ENCODE assay signal across 8 mouse cellular contexts in genomic region chr19:55218741-55219221, GRCm38 (mm10). TPM values are rescaled to one million over a fixed set of nuclear protein-coding genes. Genes with fewer than 3 reads are reported as not detected.
DNase-seq lines count a peak whose midpoint lies in the region; ATAC-seq and TF ChIP-seq lines count a peak whose summit lies in the region.

No protein-coding gene starts in this region.

- no peaks in the 10 kb centered on the region for H3K9me3 ChIP-seq in heart, embryonic 14.5 days (ENCODE audit: control insufficient read depth, low read length)
- H3K9me3 ChIP-seq in hindbrain, embryonic 15.5 days: no peaks in the 10 kb centered on the region
- no peaks in the 10 kb centered on the region for H3K9me3 ChIP-seq in midbrain, embryonic 13.5 days

- intact Hi-C loops in heart, postnatal 25 days (cut with DNase I): loop anchor here (1.0 to 2.0 kb wide), 2 partner anchors 30 to 88 kb away; no protein-coding TSS in a partner anchor
- intact Hi-C loops in gastrocnemius, postnatal 14 days (cut with DNase I; ENCODE audit: low total_unique reads): loop anchor here (2.0 kb wide), 1 partner anchor 86 kb away; no protein-coding TSS in a partner anchor

- TF ChIP-seq POLR2A in bone marrow macrophage, adult 2 months (IDR thresholded peaks at IDR 0.05; ENCODE audit: borderline replicate concordance, low read depth, low read length): no peak

- peak overlapping the region; percentile 45 to 54 for H3K4me3 ChIP-seq in heart, embryonic 14.5 days (ENCODE audit: control insufficient read depth in 1 of 2, insufficient read depth in 1 of 2, low read depth in 1 of 2, low read length in 2 of 2)
- peak overlapping the region; percentile 72 for H3K4me3 ChIP-seq in bone marrow macrophage, adult 2 months (ENCODE audit: insufficient read depth, low read length)
- peak overlapping the region; percentile 36 for H3K4me3 ChIP-seq in hindbrain, embryonic 15.5 days
- H3K4me3 ChIP-seq in midbrain, embryonic 13.5 days (replicated peaks): peak overlapping the region; percentile 42

- DNase-seq in heart, postnatal 25 days (ENCODE audit: low spot score): no peak
- DNase-seq in urinary bladder, postnatal 36 days (ENCODE audit: low spot score in 2 of 2): no peak
- no peak for DNase-seq in adrenal gland, adult (ENCODE audit: inconsistent age in 2 of 2, low spot score in 1 of 2)
- DNase-seq in gastrocnemius, postnatal 14 days: no peak

- WGBS in heart, embryonic 14.5 days: 9% methylated on average over 12 of the region's 12 CpGs
- 26% methylated on average over 12 of the region's 12 CpGs for WGBS in hindbrain, embryonic 15.5 days
- 12% methylated on average over 12 of the region's 12 CpGs for WGBS in midbrain, embryonic 13.5 days

- peak overlapping the region; percentile 81 for H3K4me2 ChIP-seq in heart, embryonic 14.5 days (ENCODE audit: low read length)
- peak overlapping the region; percentile 50 for H3K4me2 ChIP-seq in hindbrain, embryonic 15.5 days
- peak overlapping the region; percentile 58 for H3K4me2 ChIP-seq in midbrain, embryonic 13.5 days (replicated peaks)

- H3K36me3 ChIP-seq in heart, embryonic 14.5 days (ENCODE audit: control insufficient read depth, insufficient read depth, low read length): no peaks in the 10 kb centered on the region
- H3K36me3 ChIP-seq in hindbrain, embryonic 15.5 days: no peaks in the 10 kb centered on the region
- H3K36me3 ChIP-seq in midbrain, embryonic 13.5 days: no peaks in the 10 kb centered on the region

- H3K27ac ChIP-seq in heart, embryonic 14.5 days (replicated peaks in 1 of 2; ENCODE audit: control insufficient read depth in 1 of 2, insufficient read depth in 1 of 2, low read depth in 2 of 2, low read length in 2 of 2): no peak overlapping the region
- H3K27ac ChIP-seq in bone marrow macrophage, adult 2 months (ENCODE audit: insufficient read depth, low read depth, low read length): no peak overlapping the region
- H3K27ac ChIP-seq in hindbrain, embryonic 15.5 days (replicated peaks): no peak overlapping the region
- H3K27ac ChIP-seq in midbrain, embryonic 13.5 days: no peak overlapping the region

- H3K9ac ChIP-seq in heart, embryonic 14.5 days (ENCODE audit: low read length): peak overlapping the region; percentile 68
- 0 out of 2 replicates have a peak overlapping the region, but pooled peaks have one; percentile 3 for H3K9ac ChIP-seq in hindbrain, embryonic 15.5 days
- peak overlapping the region; percentile 62 for H3K9ac ChIP-seq in midbrain, embryonic 13.5 days (replicated peaks)

- ATAC-seq in heart, embryonic 14.5 days (ENCODE audit: insufficient number of reproducible peaks, insufficient read depth, low FRiP score, low read depth): no peak
- 0 out of 2 replicates have a peak, but pooled peaks have one; percentile 12 for ATAC-seq in hindbrain, embryonic 15.5 days (ENCODE audit: low FRiP score, low read depth)
- peak; percentile 70 for ATAC-seq in midbrain, embryonic 13.5 days

- no peaks in the 10 kb centered on the region for H3K27me3 ChIP-seq in heart, embryonic 14.5 days (ENCODE audit: control insufficient read depth, insufficient read depth, low read length)
- H3K27me3 ChIP-seq in hindbrain, embryonic 15.5 days: no peaks in the 10 kb centered on the region
- H3K27me3 ChIP-seq in midbrain, embryonic 13.5 days: 0 out of 2 replicates have a peak, but pooled peaks cover 4% of the 10 kb centered on the region

- H3K4me1 ChIP-seq in heart, embryonic 14.5 days (ENCODE audit: control insufficient read depth in 2 of 2, insufficient read depth in 2 of 2, low read length in 2 of 2): peaks cover 5 to 9% of the 10 kb centered on the region in 2 experiments; a peak in 2 of 4 replicates
- peaks cover 2% of the 10 kb centered on the region; the same call in 1 of the 2 replicates for H3K4me1 ChIP-seq in bone marrow macrophage, adult 2 months (ENCODE audit: control insufficient read depth, insufficient read depth, low read length)
- H3K4me1 ChIP-seq in hindbrain, embryonic 15.5 days (replicated peaks): peaks cover 5% of the 10 kb centered on the region; the same call in 1 of the 2 replicates
- H3K4me1 ChIP-seq in midbrain, embryonic 13.5 days (replicated peaks): peaks cover 14% of the 10 kb centered on the region

- no peak for TF ChIP-seq CTCF in bone marrow macrophage, adult 2 months (IDR thresholded peaks at IDR 0.05; ENCODE audit: low read depth, low read length)

RNA-seq across cellular contexts. Expression of gene Gucy2g, which starts 22.3 kb away (rescaled TPM):
- not detected in 2 replicates for polyA plus RNA-seq in heart, embryonic 14.5 days (2014; fragmentation: Nextera tagmentation; extraction: Ambion mirVana)
- total RNA-seq in heart, postnatal 25 days (2021): under 1 TPM; 0.08 to 0.10 TPM
- not detected in 2 replicates for polyA plus RNA-seq in bone marrow macrophage, adult 2 months (2012; ENCODE audit: insufficient read depth, insufficient read length, missing spikeins)
- polyA plus RNA-seq in hindbrain, embryonic 15.5 days (2015; fragmentation: Nextera tagmentation; extraction: Ambion mirVana): 0.12 TPM in 1 of 2 replicates, not detected in the other
- 0.07 TPM in 1 of 2 replicates, not detected in the other for polyA plus RNA-seq in midbrain, embryonic 13.5 days (2015; fragmentation: Nextera tagmentation; extraction: Ambion mirVana)
- total RNA-seq in gastrocnemius, postnatal 14 days (2021): under 1 TPM; 0.10 to 0.24 TPM

RNA-seq across cellular contexts. Expression of gene Acsl5, which starts 33.0 kb away (rescaled TPM):
- 30.7 and 31.6 TPM in 2 replicates for polyA plus RNA-seq in heart, embryonic 14.5 days (2014; fragmentation: Nextera tagmentation; extraction: Ambion mirVana)
- 10 to 100 TPM; 10.8 to 11.4 TPM for total RNA-seq in heart, postnatal 25 days (2021)
- polyA plus RNA-seq in bone marrow macrophage, adult 2 months (2012; ENCODE audit: insufficient read depth, insufficient read length, missing spikeins): 65.3 and 84.9 TPM in 2 replicates
- 18.7 and 20.2 TPM in 2 replicates for polyA plus RNA-seq in hindbrain, embryonic 15.5 days (2015; fragmentation: Nextera tagmentation; extraction: Ambion mirVana)
- polyA plus RNA-seq in midbrain, embryonic 13.5 days (2015; fragmentation: Nextera tagmentation; extraction: Ambion mirVana): 9.9 TPM in 2 replicates
- 1 to 10 TPM; 7.4 to 9.3 TPM for total RNA-seq in gastrocnemius, postnatal 14 days (2021)

RNA-seq across cellular contexts. Expression of gene Tectb, which starts 38.2 kb away (rescaled TPM):
- not detected in 2 replicates for polyA plus RNA-seq in heart, embryonic 14.5 days (2014; fragmentation: Nextera tagmentation; extraction: Ambion mirVana)
- total RNA-seq in heart, postnatal 25 days (2021): under 1 TPM in 1 of 2 experiments, not detected in 1; 0.21 TPM
- not detected in 2 replicates for polyA plus RNA-seq in bone marrow macrophage, adult 2 months (2012; ENCODE audit: insufficient read depth, insufficient read length, missing spikeins)
- 0.06 TPM in 1 of 2 replicates, not detected in the other for polyA plus RNA-seq in hindbrain, embryonic 15.5 days (2015; fragmentation: Nextera tagmentation; extraction: Ambion mirVana)
- polyA plus RNA-seq in midbrain, embryonic 13.5 days (2015; fragmentation: Nextera tagmentation; extraction: Ambion mirVana): 0.30 and 0.83 TPM in 2 replicates
- under 1 TPM; 0.64 to 0.66 TPM for total RNA-seq in gastrocnemius, postnatal 14 days (2021)

Comparison
In these comparisons a context has a peak if more than half of its experiments do, and no peak if none do; other contexts are left out.
1. H3K9ac ChIP-seq: peak in every context shown above with its lines; median percentile 68 in heart, embryonic 14.5 days; 62 in midbrain, embryonic 13.5 days; 3 in hindbrain, embryonic 15.5 days.